Mouse (Mus musculus) fibroblast of lung, adult 2 months (primary cell): ENCODE results near the gene Kctd19.

Experiments used
- DNase-seq: peaks from one replicate; pipeline ENCODE4 v3.0.0-alpha.2; 2011; ENCODE audit warnings: low read depth

Gene Kctd19

GRCm38 (mm10) chr8:105359208-105359607, 54.1 kb downstream of the Kctd19 start:
- DNase-seq: no peak

GRCm38 (mm10) chr8:105356681-105357080, 56.6 kb downstream of the Kctd19 start:
- DNase-seq: no peak

- no peak for DNase-seq
Measured at GRCm38 (mm10) chr8:105355179-105356024, 57.9 kb downstream of the Kctd19 start.

GRCm38 (mm10) chr8:105354549-105354948, 58.8 kb downstream of the Kctd19 start:
- DNase-seq: no peak

GRCm38 (mm10) chr8:105353583-105354135, 59.6 kb downstream of the Kctd19 start:
- no peak for DNase-seq

- DNase-seq: no peak
Measured at GRCm38 (mm10) chr8:105350186-105350585, 63.1 kb downstream of the Kctd19 start.

- no peak for DNase-seq
Measured at GRCm38 (mm10) chr8:105349096-105349771, 64.1 kb downstream of the Kctd19 start.

- DNase-seq: no peak
Measured at GRCm38 (mm10) chr8:105348450-105349095, 64.7 kb downstream of the Kctd19 start, which contains the start of gene Slc9a5. TSS of gene Slc9a5 (plus strand) at chr8:105348843.

- peak; percentile 89 for DNase-seq
Measured at GRCm38 (mm10) chr8:105347428-105348221, 65.7 kb downstream of the Kctd19 start, which contains the start of gene Fhod1. TSS of gene Fhod1 (minus strand) at chr8:105347953.

GRCm38 (mm10) chr8:105346611-105347427, 66.5 kb downstream of the Kctd19 start:
- DNase-seq: no peak

- no peak for DNase-seq
Measured at GRCm38 (mm10) chr8:105345061-105345975, 68.0 kb downstream of the Kctd19 start.

- DNase-seq: no peak
Measured at GRCm38 (mm10) chr8:105343791-105344574, 69.3 kb downstream of the Kctd19 start.

- no peak for DNase-seq
Measured at GRCm38 (mm10) chr8:105342768-105343167, 70.5 kb downstream of the Kctd19 start.

GRCm38 (mm10) chr8:105341399-105341798, 71.9 kb downstream of the Kctd19 start:
- DNase-seq: no peak

- no peak for DNase-seq
Measured at GRCm38 (mm10) chr8:105339886-105340635, 73.2 kb downstream of the Kctd19 start.

GRCm38 (mm10) chr8:105338992-105339391, 74.3 kb downstream of the Kctd19 start:
- no peak for DNase-seq

- no peak for DNase-seq
Measured at GRCm38 (mm10) chr8:105336373-105337130, 76.8 kb downstream of the Kctd19 start.
